Mouse (Mus musculus) C2C12 (cell line): ENCODE measurements around the gene 1700011L22Rik.

ENCODE experiments used
- CTCF ChIP-seq: IDR thresholded peaks from one replicate; pipeline ENCODE4 v1.5.1; 2011; ENCODE audit not compliant: control insufficient read depth, insufficient read depth, insufficient read length
- MAX ChIP-seq: IDR thresholded peaks from one replicate; pipeline ENCODE4 v1.6.1; 2011; ENCODE audit warnings: mild to moderate bottlenecking, control low read depth

DNA sequence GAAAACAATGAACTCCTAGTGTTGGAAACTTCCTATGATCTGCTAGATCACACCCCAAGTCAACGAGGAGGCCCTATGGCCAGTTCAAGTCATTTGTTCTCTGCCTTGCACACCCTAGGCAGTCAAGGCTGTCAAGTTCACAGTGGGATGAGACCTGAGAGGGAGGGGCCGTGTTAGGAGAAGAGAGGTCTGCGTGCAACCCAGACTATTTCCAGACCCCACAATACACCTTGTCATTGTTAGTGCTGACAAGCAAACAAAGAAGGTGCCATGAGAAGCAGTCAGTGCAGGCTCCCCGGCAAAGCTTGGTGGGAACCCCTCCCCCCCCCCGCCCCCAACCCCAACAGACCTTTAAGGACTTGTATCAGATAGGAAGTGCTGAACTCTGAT is 25.6 kb downstream of the 1700011L22Rik start:
- no peak for TF ChIP-seq MAX
- no peak for TF ChIP-seq CTCF
